Mouse (Mus musculus): Measurements from ENCODE around the gene Hoxa4.

DNA sequence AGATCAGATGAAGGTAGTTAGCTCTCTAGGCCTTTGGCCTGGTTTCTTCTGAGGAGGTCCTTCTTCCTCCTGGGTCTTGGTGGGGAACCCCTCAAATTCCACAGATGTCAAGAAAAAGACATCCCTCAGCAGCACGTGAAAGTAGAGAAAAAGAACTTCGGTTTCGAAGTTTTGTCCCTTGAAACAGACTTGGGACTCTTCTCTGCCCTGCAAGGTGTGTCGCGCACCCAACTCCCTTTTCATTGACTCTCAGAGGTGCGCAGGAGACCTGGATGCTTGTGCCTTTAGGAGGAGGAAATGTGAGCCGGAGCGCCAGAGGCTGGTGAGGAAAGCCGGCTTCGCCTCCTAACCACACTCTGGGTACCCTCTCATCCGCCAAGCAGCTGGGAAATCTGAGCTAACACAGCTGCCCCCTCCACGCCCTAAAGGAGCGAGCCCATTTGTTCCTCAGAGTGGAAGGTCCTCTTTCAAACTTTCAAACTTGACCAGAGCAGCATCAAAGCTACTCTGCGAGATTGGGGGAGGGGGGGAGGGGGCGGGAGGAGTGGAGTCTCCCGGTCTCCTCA lies 41.1 kb downstream of the Hoxa4 start:
- TF ChIP-seq CHD2 (IDR thresholded peaks at IDR 0.05; ENCODE audit: low read depth, low read length) = no peak
- no peak for TF ChIP-seq MAFK (IDR thresholded peaks at IDR 0.05; ENCODE audit: insufficient read depth, low read depth, low read length)
- no peak for TF ChIP-seq ZNF384 (IDR thresholded peaks at IDR 0.05; ENCODE audit: low read depth, low read length)
- no peak for TF ChIP-seq ZC3H11A (IDR thresholded peaks at IDR 0.05; ENCODE audit: borderline replicate concordance, low read depth, low read length)
- TF ChIP-seq HCFC1 (IDR thresholded peaks at IDR 0.05; ENCODE audit: borderline replicate concordance, insufficient read depth, low read length) = no peak
